ENCODE assay signal across 21 mouse cellular contexts in genomic region chr10:116131223-116131622, GRCm38 (mm10). TPM values are rescaled to one million over a fixed set of nuclear protein-coding genes. Genes with fewer than 3 reads are reported as not detected.
"Had no signal": no experiment of that assay in that cellular context is flagged by ENCODE, and none has a peak within 500 bp of the region (broad histone marks: within the 10 kb centered on the region; RNA-seq: fewer than 3 reads in every experiment).

No protein-coding gene starts in this region.

- DNase-seq: kidney, adult 11 months; kidney, adult 8-10 months; kidney, postnatal 10 days; kidney, postnatal 36 days; layer of hippocampus, postnatal 36 days; left cerebral cortex, postnatal 4 days; liver, postnatal 0 days; lung, embryonic 14.5 days; midbrain, embryonic 14.5 days; right cerebral cortex, adult 18-20 months; right cerebral cortex, postnatal 25 days; spleen, adult 18-20 months; thymus, adult 18-20 months; thymus, postnatal 36 days had no signal

- ATAC-seq: liver, postnatal 0 days; lung, postnatal 0 days had no signal

RNA-seq across cellular contexts. Expression of gene 4933416C03Rik, which starts 17.5 kb away (rescaled TPM):
- total RNA-seq: layer of hippocampus, adult 8-10 months; layer of hippocampus, postnatal 10 days; layer of hippocampus, postnatal 36 days; left cerebral cortex, adult 2 months; left cerebral cortex, postnatal 14 days; left cerebral cortex, postnatal 4 days; megakaryocyte-erythroid progenitor cell, adult 5-6 weeks; midbrain, postnatal 0 days had no signal
